Mouse (Mus musculus) cerebellum, adult 11-12 months (tissue): ENCODE data around the gene Mlh3.
"Not testable (repeated sequence)": the region's sequence is repeated elsewhere in the genome, so short reads cannot be mapped to it uniquely, and the experiment has no call there.

Experiments
- DNase-seq: peaks from one replicate; pipeline ENCODE4 v3.0.0; 2022

Mlh3 gene

GRCm38 (mm10) chr12:85270319-85270718 lies at the start of gene Mlh3:
Mlh3 (minus strand) TSS chr12:85270599.
- peak; percentile 97 for DNase-seq

- DNase-seq, result peak; percentile 69
Measured at GRCm38 (mm10) chr12:85308651-85309050, 38.3 kb upstream of the Mlh3 start.

GRCm38 (mm10) chr12:85305247-85305892 lies 35.0 kb upstream of the Mlh3 start:
- DNase-seq, result peak; percentile 72

- no peak for DNase-seq
Measured at GRCm38 (mm10) chr12:85304725-85305124, 34.3 kb upstream of the Mlh3 start.

GRCm38 (mm10) chr12:85303256-85303655 lies 32.9 kb upstream of the Mlh3 start:
- DNase-seq, result no peak

- DNase-seq, result no peak
Measured at GRCm38 (mm10) chr12:85298835-85299180, 28.4 kb upstream of the Mlh3 start.

- DNase-seq, result no peak
Measured at GRCm38 (mm10) chr12:85298127-85298834, 27.9 kb upstream of the Mlh3 start.

GRCm38 (mm10) chr12:85297345-85297997 lies 27.1 kb upstream of the Mlh3 start:
- DNase-seq, result no peak

- DNase-seq, result no peak
Measured at GRCm38 (mm10) chr12:85296915-85297314, 26.5 kb upstream of the Mlh3 start.

GRCm38 (mm10) chr12:85295506-85295905 lies 25.1 kb upstream of the Mlh3 start:
- no peak for DNase-seq

- DNase-seq, result no peak
Measured at GRCm38 (mm10) chr12:85292906-85293305, 22.5 kb upstream of the Mlh3 start.

- no peak for DNase-seq
Measured at GRCm38 (mm10) chr12:85292288-85292687, 21.9 kb upstream of the Mlh3 start.

GRCm38 (mm10) chr12:85291541-85291940 lies 21.1 kb upstream of the Mlh3 start:
- DNase-seq, result no peak

GRCm38 (mm10) chr12:85290633-85291032 lies 20.2 kb upstream of the Mlh3 start:
- no peak for DNase-seq

- DNase-seq, result no peak
Measured at GRCm38 (mm10) chr12:85289157-85290000, 19.0 kb upstream of the Mlh3 start.

- DNase-seq, result no peak
Measured at GRCm38 (mm10) chr12:85288486-85289156, 18.2 kb upstream of the Mlh3 start, which contains the start of gene Zc2hc1c. Zc2hc1c (plus strand) TSS chr12:85288591.

GRCm38 (mm10) chr12:85287809-85288485 lies 17.5 kb upstream of the Mlh3 start, which contains the start of gene Acyp1:
Acyp1 (minus strand) TSS chr12:85288438.
- DNase-seq, result no peak

- no peak for DNase-seq
Measured at GRCm38 (mm10) chr12:85286941-85287340, 16.5 kb upstream of the Mlh3 start.

GRCm38 (mm10) chr12:85284996-85285395 lies 14.6 kb upstream of the Mlh3 start:
- no peak for DNase-seq

- no peak for DNase-seq
Measured at GRCm38 (mm10) chr12:85284331-85284730, 13.9 kb upstream of the Mlh3 start.

- not testable (repeated sequence) for DNase-seq
Measured at GRCm38 (mm10) chr12:85281756-85282155, 11.4 kb upstream of the Mlh3 start.
